Mouse (Mus musculus) intestine, embryonic 16.5 days (tissue): ENCODE data around the gene Grk6. TPM values are rescaled to one million over a fixed set of nuclear protein-coding genes. Genes with fewer than 3 reads are reported as not detected.
A peak's percentile ranks its signal among the peaks of the same experiment; 100 is the strongest.

ENCODE experiments used
- ATAC-seq: fragments of 200-750 bp; cut with Nextera tagmentation; 2 replicates; pipeline ENCODE4 v1.8.0; 2017; ENCODE audit warnings: moderate TSS enrichment, moderate library complexity
- H3K27ac ChIP-seq: fragments of 300-500 bp; sonication (generic); 2 replicates; pipeline ENCODE4 v1.5.1; 2014; ENCODE audit warnings: mild to moderate bottlenecking, low read length
- H3K27me3 ChIP-seq: fragments of 300-500 bp; sonication (generic); replicated peaks from 2 replicates; pipeline ENCODE4 v1.6.1; 2014; ENCODE audit warnings: low read length, control low read depth, mixed read lengths; ENCODE audit not compliant: control insufficient read depth, insufficient read depth
- H3K36me3 ChIP-seq: fragments of 300-500 bp; sonication (generic); 2 replicates; pipeline ENCODE4 v1.6.1; 2014; ENCODE audit warnings: low read length, control low read depth; ENCODE audit not compliant: control insufficient read depth, insufficient read depth
- H3K4me1 ChIP-seq: fragments of 300-500 bp; sonication (generic); 2 replicates; pipeline ENCODE4 v1.6.1; 2014; ENCODE audit warnings: low read length, control low read depth, mixed read lengths; ENCODE audit not compliant: control insufficient read depth, insufficient read depth
- H3K4me2 ChIP-seq: fragments of 300-500 bp; sonication (generic); 2 replicates; pipeline ENCODE4 v1.6.1; 2014; ENCODE audit warnings: low read depth, low read length, control low read depth
- H3K4me3 ChIP-seq: fragments of 300-500 bp; sonication (generic); 2 replicates; pipeline ENCODE4 v1.5.1; 2014; ENCODE audit warnings: mild to moderate bottlenecking, low read length
- H3K9ac ChIP-seq: fragments of 300-500 bp; sonication (generic); 2 replicates; pipeline ENCODE4 v1.6.1; 2014; ENCODE audit warnings: low read depth, low read length
- H3K9me3 ChIP-seq: fragments of 300-500 bp; sonication (generic); 2 replicates; pipeline ENCODE4 v1.6.1; 2016; ENCODE audit warnings: low read length, control low read depth; ENCODE audit not compliant: control insufficient read depth
- WGBS: fragments of 180-500 bp; shearing (Covaris S2); extraction: QIAGEN DNeasy Blood & Tissue Kit; methylation state at CpG from one replicate; pipeline ENCODE4 v1.1.7; 2014; 5-methylcytosine and 5-hydroxymethylcytosine counted together
- polyA plus RNA-seq: library from polyadenylated mRNA; unstranded; fragments of >200 nt; fragmentation: Nextera tagmentation; extraction: Ambion mirVana; gene quantifications from 2 replicates; pipeline ENCODE4 v1.2.1, GENCODE M21; 2015

Gene Grk6
- polyA plus RNA-seq, 1 experiment from 2014 or later: 13.6 TPM

- 82% methylated on average over 4 of the region's 4 CpGs for WGBS
- ATAC-seq: no peak
- H3K4me3 ChIP-seq: no peak overlapping the region
Measured at GRCm38 (mm10) chr13:55407341-55407740, 37.5 kb upstream of the Grk6 start.

GRCm38 (mm10) chr13:55408546-55409120, 36.2 kb upstream of the Grk6 start:
- H3K27ac ChIP-seq: no peak overlapping the region
- no peaks in the 10 kb centered on the region for H3K27me3 ChIP-seq
- no peak overlapping the region for H3K4me2 ChIP-seq
- H3K9ac ChIP-seq: 0 out of 2 replicates have a peak overlapping the region, but pooled peaks have one; percentile 1
- H3K4me1 ChIP-seq: 0 out of 2 replicates have a peak, but pooled peaks cover 3% of the 10 kb centered on the region
- no peaks in the 10 kb centered on the region for H3K36me3 ChIP-seq
- 83% methylated on average over 19 of the region's 19 CpGs for WGBS
- no peaks in the 10 kb centered on the region for H3K9me3 ChIP-seq
- no peak overlapping the region for H3K4me3 ChIP-seq
- no peak for ATAC-seq

More at GRCm38 (mm10) chr13:55407341-55407740, 37.5 kb upstream of the Grk6 start:
- Histone ChIP-seq H3K27ac (no peak overlapping the region), H3K36me3 (no peaks in the 10 kb centered on the region), H3K4me2 (no peak overlapping the region), H3K9me3 (no peaks in the 10 kb centered on the region), H3K4me1 (0 out of 2 replicates have a peak, but pooled peaks cover 3% of the 10 kb centered on the region), H3K9ac (no peak overlapping the region), H3K27me3 (peaks cover 1% of the 10 kb centered on the region; the same call in 1 of the 2 replicates)

- WGBS: 75% methylated on average over 7 of the region's 7 CpGs
- H3K27ac ChIP-seq: no peak overlapping the region
- no peak overlapping the region for H3K4me2 ChIP-seq
- no peak overlapping the region for H3K4me3 ChIP-seq
- ATAC-seq: no peak
- no peaks in the 10 kb centered on the region for H3K36me3 ChIP-seq
- H3K4me1 ChIP-seq: peaks cover 3% of the 10 kb centered on the region; the same call in 1 of the 2 replicates
- no peaks in the 10 kb centered on the region; the same call in 1 of the 2 replicates for H3K27me3 ChIP-seq
- no peak overlapping the region for H3K9ac ChIP-seq
- H3K9me3 ChIP-seq: no peaks in the 10 kb centered on the region
Measured at GRCm38 (mm10) chr13:55411826-55412225, 33.0 kb upstream of the Grk6 start.

GRCm38 (mm10) chr13:55412643-55413307, 32.1 kb upstream of the Grk6 start:
- H3K36me3 ChIP-seq: no peaks in the 10 kb centered on the region
- no peak for ATAC-seq
- H3K4me3 ChIP-seq: no peak overlapping the region
- H3K4me1 ChIP-seq: peaks cover 3% of the 10 kb centered on the region; the same call in 1 of the 2 replicates
- H3K27ac ChIP-seq: no peak overlapping the region
- H3K9me3 ChIP-seq: no peaks in the 10 kb centered on the region
- no peak overlapping the region for H3K4me2 ChIP-seq
- no peaks in the 10 kb centered on the region; the same call in 1 of the 2 replicates for H3K27me3 ChIP-seq
- WGBS: 83% methylated on average over 13 of the region's 13 CpGs
- H3K9ac ChIP-seq: no peak overlapping the region

GRCm38 (mm10) chr13:55413333-55413732, 31.5 kb upstream of the Grk6 start:
- H3K4me2 ChIP-seq: no peak overlapping the region
- WGBS: 77% methylated on average over 12 of the region's 12 CpGs
- no peaks in the 10 kb centered on the region; the same call in 1 of the 2 replicates for H3K27me3 ChIP-seq
- H3K36me3 ChIP-seq: no peaks in the 10 kb centered on the region
- no peak overlapping the region for H3K4me3 ChIP-seq
- H3K4me1 ChIP-seq: peaks cover 3% of the 10 kb centered on the region; the same call in 1 of the 2 replicates
- ATAC-seq: no peak
- H3K27ac ChIP-seq: no peak overlapping the region
- H3K9me3 ChIP-seq: no peaks in the 10 kb centered on the region
- no peak overlapping the region for H3K9ac ChIP-seq

GRCm38 (mm10) chr13:55414743-55415380, 30.0 kb upstream of the Grk6 start, which contains the start of gene Pfn3:
Pfn3 (minus strand) TSS chr13:55415232.
- Histone ChIP-seq H3K27me3 (peaks cover 11% of the 10 kb centered on the region), H3K4me2 (peak within 1 kb of the TSS; percentile 57), H3K9me3 (peaks cover 2% of the 10 kb centered on the region; the same call in 1 of the 2 replicates), H3K27ac (no peak within 1 kb of the TSS), H3K9ac (peak within 1 kb of the TSS; percentile 60), H3K4me3 (peak within 1 kb of the TSS; percentile 36), H3K4me1 (peaks cover 3% of the 10 kb centered on the region; the same call in 1 of the 2 replicates), H3K36me3 (no peaks in the 10 kb centered on the region)
- WGBS: 15% methylated on average over 41 of the region's 41 CpGs
- ATAC-seq: peak; percentile 63

- peak; percentile 65 for ATAC-seq
- WGBS: 8% methylated on average over 12 of the region's 12 CpGs
- Histone ChIP-seq H3K9me3 (peaks cover 3% of the 10 kb centered on the region; the same call in 1 of the 2 replicates), H3K4me3 (no peak overlapping the region), H3K27ac (no peak overlapping the region), H3K4me2 (no peak overlapping the region), H3K9ac (no peak overlapping the region), H3K27me3 (peaks cover 34% of the 10 kb centered on the region), H3K36me3 (no peaks in the 10 kb centered on the region), H3K4me1 (peaks cover 3% of the 10 kb centered on the region; the same call in 1 of the 2 replicates)
Measured at GRCm38 (mm10) chr13:55418004-55418403, 26.9 kb upstream of the Grk6 start.

GRCm38 (mm10) chr13:55419142-55419541, 25.7 kb upstream of the Grk6 start:
- 80% methylated on average over 5 of the region's 5 CpGs for WGBS

More at GRCm38 (mm10) chr13:55419142-55419541, 25.7 kb upstream of the Grk6 start:
- Histone ChIP-seq H3K36me3 (no peaks in the 10 kb centered on the region), H3K27me3 (peaks cover 34% of the 10 kb centered on the region), H3K4me3 (no peak overlapping the region), H3K27ac (no peak overlapping the region), H3K4me1 (peaks cover 3% of the 10 kb centered on the region; the same call in 1 of the 2 replicates), H3K9ac (no peak overlapping the region), H3K9me3 (peaks cover 3% of the 10 kb centered on the region; the same call in 1 of the 2 replicates), H3K4me2 (no peak overlapping the region)
- no peak for ATAC-seq
